Mouse (Mus musculus) gastrocnemius, postnatal 14 days (tissue): ENCODE data around the gene Ccdc186. TPM values are rescaled to one million over a fixed set of nuclear protein-coding genes. Genes with fewer than 3 reads are reported as not detected.

Experiments used
- DNase-seq: peaks from one replicate; pipeline ENCODE4 v3.0.0; 2021; ENCODE audit warnings: mixed read lengths
- intact Hi-C: fragments of 180-260 bp; cut with DNase I; formaldehyde crosslinking; loops from one replicate; pipeline ENCODE4 v1.15.1; 2025; ENCODE audit warnings: low total_unique reads
- long read RNA-seq, 2 experiments: library from polyadenylated mRNA; stranded (forward); transcript quantifications; one replicate each; pipeline ENCODE4 v2.0.0; 2021
- total RNA-seq, 2 experiments: library from RNA; stranded (reverse); gene quantifications; 2 replicates each; pipeline ENCODE4 v1.2.3; 2021

Gene Ccdc186
- total RNA-seq, result 10 to 100 TPM; 21.8 to 22.5 TPM
- long read RNA-seq, experiment 1, full-length matches to known transcripts, result 5 of 6 reads
- long read RNA-seq, experiment 1, partial matches to known transcripts, result 0 of 6 reads
- long read RNA-seq, experiment 1, other reads (novel, unspliced or antisense), result 1 of 6 reads
- long read RNA-seq, experiment 2, full-length matches to known transcripts, result 5 of 14 reads
- long read RNA-seq, experiment 2, partial matches to known transcripts, result 4 of 14 reads
- long read RNA-seq, experiment 2, other reads (novel, unspliced or antisense), result 5 of 14 reads

DNA sequence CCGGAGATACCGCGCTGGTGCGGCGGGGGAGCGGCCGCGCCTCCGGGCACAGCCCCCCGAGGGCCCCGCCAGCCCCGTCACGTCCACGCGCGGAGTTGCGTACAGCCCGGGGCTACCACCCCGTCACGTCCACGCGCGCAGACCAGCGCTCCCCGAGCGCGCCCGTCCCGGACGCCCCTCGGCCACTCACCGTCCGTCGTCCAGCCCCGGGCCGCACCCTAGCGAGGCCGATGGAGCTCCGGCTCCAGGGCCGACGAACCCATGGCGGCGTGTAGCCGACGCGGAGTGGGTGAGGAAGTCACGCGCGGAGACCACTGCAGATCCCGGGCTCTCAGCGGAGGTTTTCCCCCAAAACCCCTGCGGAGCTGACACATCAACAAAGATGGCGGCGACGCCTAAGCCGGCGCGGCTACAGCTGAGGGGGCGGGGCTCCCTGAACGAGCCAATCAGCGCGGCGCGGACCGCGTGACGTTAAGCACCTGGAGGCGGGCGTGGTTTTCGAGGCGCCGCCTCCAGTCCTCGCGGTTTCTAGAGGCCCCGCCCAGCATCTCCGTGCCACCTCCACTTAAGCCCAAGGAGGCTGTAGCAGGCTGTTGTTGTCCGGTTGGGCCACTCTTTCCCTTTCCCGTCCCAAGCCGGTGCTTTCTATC is at the start of gene Ccdc186:
Gene Ccdc186, minus strand, starts transcription at position 393 of the 650 bp plus-strand sequence.
- peak; percentile 95 for DNase-seq
- intact Hi-C loops, result no loop called here

DNA sequence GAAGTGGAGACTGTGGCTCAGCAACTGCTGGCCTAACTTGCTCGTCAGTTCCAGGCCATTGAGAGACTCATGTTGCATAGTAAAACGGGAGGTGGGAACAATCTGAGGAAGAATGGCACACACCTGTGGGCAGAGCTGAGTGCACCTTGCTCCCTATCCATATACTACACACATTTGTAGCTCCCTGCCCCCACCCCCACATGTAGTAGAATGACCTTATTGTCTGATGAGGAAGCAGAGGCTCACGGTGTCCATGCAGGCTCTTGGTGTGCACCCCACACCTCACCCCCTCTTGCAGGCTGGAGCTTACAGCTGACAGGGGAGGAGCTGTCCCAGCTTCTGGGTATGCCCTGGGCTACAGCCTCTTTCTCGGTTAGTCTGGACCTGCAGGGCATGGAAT is 45.7 kb upstream of the Ccdc186 start:
- intact Hi-C loops, result no loop called here
- no peak for DNase-seq

DNA sequence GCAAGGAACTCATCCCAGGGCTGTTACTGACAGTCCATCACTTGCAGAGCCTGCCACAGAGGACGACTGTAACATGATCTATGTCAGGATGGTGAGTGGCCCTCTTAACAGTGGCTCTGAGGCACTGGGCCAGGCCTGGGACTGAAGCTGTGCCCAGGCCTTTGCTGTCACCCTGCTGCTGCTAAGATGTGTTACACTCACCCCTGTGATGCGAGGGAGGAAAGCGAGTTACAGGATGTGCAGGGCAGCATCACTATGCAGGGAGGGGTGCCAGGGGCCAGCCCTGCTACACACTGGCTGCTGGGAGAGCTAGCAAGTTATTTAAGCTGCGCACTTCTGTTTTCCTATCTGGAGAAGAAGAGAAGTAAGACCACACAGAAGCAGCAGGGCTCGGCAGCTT is 34.5 kb upstream of the Ccdc186 start:
- intact Hi-C loops, result no loop called here
- DNase-seq, result no peak

DNA sequence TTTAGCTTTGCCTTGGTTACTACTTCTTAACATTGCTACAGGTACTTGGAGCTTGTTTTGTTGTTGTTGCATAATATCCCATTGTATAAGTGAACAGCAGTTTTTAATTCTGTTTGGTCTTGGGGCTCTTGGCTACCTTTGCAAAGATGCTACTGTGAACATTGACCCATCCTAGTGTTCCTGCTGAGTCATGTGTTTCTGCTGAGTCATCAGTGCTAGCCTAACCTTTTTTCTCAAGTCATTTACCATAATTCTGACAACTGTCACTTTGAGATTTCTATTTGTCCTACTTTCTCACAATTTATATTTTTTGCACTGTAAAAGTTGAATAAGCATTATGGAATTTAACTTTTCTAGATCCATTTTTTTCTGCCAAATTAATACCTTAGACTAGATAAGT is 30.6 kb upstream of the Ccdc186 start:
- intact Hi-C loops, result no loop called here
- DNase-seq, result no peak

DNA sequence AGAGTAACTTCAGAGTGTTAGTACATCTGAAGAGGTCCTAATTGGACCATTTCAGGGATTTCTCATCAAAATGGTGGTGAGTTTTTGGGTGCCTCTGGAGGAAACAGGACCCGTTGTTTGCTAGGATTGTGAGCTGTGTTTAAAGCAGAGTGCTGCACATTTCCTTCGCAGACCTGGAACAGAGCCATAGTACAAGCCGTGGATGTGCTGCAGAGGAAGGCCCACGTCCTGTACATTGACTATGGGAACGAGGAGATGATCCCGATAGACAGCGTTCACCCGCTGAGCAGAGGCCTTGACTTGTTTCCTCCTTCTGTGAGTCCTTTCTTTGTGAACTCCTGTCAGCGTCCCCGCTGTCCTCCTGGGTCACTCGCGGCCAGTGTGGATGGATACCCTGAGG is 21.0 kb upstream of the Ccdc186 start:
- intact Hi-C loops, result no loop called here

DNA sequence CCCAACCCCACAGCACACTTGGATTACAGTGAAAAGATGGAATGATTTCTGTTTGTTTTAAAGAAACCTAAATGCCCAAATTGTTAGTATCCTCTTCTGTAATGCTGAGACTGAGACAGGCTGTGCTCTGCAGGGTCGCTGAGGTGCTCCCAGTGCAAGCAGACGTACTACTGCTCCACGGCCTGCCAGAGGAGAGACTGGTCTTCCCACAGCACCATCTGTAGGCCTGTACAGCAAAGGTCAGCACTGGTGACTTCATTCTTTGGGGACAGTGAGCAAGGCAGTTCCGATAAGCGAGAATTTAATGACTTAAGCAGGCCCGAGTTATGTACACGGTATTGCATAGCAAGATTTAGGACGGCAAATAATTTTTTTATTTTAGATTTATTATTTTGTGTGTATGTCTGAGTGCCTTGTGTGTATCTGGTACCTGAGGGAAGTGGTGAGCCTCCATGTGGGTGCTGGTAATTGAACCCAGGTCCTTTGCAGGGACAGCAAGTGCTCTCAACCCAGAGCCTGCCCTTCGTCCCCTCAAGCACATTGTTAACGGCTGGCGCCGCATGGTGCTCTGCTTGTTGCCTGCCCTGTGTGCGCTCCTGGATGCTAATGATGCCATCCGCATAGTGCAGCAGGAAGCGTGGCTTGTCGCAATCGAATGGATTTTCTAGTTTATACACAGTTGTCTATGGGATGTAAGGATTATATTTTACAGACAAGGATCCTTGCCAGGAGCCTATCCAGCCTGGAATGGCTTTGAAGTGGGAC is 17.1 kb upstream of the Ccdc186 start:
- DNase-seq, result peak; percentile 26
- intact Hi-C loops, result no loop called here

More for the DNA sequence above, 21.0 kb upstream of the Ccdc186 start:
- DNase-seq, result no peak

DNA sequence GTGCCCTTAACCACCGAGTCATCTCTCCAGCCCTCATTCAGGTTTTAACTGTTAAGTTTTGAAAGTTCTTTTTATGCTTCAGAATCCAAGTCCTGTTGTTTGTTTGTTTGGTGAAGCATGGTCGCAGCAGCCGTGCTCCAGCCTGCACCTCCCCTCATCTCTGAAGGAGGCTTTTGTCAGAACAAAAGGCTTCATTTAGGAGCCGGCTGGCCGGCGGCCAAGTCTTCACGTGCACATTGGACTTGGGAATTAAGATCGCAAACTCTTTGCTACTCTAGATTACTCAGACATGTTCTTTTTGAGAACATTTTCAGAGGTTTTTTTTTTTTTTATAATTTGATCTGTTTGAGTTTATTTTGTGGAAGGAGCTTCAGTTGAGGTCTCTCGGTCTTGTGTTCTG is 13.3 kb upstream of the Ccdc186 start:
- DNase-seq, result peak; percentile 20

DNA sequence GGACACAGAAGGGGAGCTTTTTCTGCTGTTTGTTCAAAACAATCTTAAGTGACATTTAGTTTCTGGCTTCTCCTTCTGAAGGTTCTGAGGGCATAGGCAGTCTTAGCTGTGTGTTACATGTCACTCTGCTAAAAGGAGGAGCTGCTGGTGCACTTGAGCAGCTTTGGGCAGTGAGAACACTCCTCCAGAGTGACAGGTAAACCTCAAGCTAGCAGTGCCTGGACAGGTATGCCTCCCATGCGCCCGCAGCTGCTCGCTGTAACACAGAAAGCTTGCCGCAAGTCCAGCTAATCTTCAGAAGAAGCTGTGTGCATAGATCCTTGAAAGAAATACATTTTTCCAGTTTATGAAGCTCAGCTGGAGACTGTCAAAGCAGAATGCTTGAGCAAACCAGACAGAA is 8.2 kb upstream of the Ccdc186 start:
- no peak for DNase-seq
- intact Hi-C loops, result no loop called here

More for the DNA sequence above, 13.3 kb upstream of the Ccdc186 start:
- intact Hi-C loops, result no loop called here

DNA sequence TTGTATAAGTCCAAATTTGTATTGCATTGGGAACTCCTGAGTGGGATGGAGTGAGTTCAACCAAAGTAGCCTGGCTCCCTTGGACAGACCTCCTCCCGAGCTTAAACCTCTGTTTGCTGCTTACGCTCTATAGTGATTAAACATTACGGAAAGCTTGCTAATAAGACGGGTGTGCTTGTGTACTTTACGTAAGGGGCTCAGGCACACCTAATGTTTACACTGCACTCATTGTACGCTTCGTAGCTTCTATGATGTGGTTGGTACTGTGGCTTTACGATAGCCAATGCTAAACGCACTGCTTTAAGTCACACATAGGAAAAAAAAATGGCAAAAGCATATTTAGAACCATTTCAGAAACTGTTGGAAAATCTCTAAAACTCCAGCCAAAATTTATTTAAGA is 7.3 kb upstream of the Ccdc186 start:
- no peak for DNase-seq
- intact Hi-C loops, result no loop called here

DNA sequence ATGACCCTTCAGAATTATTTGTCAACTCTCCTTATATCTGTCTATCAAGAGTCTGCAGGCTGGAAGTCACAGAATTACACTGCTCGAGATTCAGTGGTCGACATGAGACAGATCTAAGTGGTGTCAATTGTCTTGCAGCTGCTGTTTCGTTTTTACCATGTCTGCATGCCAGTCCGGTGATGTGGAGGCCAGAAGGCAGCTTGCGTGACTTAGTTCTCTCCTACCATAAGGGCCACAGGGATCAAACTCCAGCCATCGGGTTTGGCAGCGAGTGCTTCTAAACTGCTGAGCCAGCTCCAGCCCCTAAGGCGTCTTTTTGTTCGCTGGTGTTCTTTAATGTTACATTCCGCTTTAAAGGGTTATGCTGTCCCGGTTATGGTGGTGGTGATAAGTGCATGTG is 6.3 kb upstream of the Ccdc186 start:
- intact Hi-C loops, result no loop called here
- DNase-seq, result no peak

DNA sequence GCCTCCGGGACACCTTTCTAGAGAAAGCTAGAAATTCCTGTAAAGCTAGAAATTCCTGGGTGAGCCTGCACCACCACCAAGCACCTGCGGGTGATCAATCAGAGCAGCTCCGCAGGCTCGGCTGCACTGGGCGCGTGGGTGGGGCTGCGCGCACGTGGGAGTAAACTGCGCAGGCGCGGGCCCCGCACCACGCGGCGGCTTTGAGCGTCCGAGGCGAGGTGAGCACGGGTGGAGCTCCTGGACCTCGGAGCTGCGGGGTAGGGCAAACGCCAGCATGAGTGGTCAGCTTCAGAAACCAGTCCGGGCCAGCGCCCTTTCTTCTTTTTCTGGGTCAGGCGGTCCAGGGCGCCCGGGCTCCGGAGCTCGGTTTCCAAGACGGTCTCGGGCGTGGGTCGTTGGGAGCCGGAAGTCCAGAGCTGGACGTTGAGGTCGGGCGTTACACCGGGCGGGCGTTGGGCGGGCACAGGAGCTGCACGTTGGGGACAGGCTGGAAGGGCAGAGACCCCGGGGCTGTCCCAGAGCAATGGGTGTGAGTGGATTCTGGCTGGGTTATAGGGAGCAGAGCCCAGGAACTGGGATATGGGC is 4.1 kb upstream of the Ccdc186 start, which contains the start of gene Tdrd1:
Gene Tdrd1, plus strand, starts transcription at position 163 of the 585 bp plus-strand sequence.
- intact Hi-C loops, result no loop called here
- DNase-seq, result no peak

DNA sequence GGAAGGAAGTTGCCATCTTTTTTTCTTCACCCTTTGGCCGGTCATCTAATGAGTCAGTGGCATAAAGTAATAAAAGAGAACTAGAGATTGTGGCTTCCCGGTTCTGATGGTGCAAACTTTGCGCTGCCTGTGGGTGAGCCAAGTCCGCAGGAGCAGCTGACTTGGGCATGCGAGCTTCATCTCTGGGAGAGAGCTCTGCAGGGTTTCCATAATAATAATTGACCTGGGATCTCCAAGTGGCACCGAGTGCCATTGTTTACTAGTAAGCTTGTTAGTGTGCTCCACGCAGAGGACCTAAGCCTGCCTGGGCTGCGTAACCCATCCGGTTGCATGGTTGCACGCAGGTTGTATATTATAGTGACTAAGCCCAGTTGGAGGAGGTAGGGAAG is 452 bp upstream of the Ccdc186 start:
- DNase-seq, result no peak
- intact Hi-C loops, result no loop called here

DNA sequence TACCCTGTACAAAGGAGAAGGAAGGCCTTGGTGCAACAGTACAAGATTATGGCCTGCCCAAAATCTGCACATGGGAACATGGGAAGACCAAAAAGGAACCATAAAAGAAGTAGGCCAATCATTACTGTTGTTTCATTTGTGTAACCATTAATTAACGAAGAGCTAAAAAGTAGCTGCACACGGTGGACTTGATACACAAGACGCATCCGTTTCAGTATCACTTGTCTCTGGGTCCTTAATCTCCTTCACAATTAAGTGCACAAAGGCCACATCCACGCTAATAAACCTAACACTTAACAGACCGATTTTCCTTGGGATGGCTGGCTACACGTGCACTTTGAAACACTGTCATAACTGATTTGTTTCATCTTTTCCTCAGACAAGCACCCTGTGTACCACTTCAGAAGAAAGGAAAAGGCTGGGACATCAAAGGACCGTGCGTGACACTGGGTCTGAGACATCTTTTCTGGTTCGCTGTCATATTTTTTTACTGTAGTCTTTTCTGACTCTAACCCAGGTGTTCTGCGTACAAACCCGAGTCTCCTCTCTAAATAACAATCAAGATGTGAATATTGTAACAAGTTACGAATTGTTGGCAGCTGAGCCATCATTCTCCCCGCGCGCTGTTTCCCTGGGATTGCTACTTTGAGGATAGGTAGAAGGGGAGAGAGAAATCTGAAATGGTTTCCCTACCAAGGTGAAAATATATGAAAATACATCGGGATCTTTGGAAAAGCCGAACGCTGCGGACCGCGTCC is 771 bp downstream of the Ccdc186 start:
- intact Hi-C loops, result no loop called here
- no peak for DNase-seq

DNA sequence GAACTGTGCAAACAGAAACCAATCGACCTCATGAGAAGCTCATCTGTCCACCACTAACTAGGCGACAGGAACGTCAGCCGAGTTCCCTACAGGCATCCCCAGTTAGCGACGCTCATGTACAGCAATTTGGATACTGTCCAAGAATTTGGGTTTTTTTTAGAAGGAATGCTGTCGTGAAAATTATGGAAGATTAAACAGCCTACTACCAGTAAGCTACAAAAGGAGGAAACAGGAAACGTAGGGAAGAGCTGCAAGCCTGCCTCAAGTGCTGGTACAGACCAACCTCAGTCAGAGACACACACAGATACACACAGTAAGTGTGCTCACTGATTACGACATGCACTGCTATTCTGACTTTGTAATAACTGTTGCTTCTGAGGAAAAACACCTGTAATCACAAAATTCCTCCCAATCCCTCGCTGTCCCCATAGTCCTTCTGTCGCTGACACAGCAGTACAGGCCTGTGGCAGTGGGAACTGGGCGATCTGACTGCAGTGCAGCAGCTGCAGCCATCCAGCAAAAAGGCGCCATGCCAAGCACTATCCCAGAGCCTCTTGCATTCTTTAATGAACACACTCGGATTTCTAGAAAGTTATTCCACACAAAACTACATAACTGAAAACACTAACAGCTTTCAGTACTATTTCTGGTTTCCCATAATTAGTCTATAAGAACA is 4.0 kb downstream of the Ccdc186 start:
- intact Hi-C loops, result no loop called here

DNA sequence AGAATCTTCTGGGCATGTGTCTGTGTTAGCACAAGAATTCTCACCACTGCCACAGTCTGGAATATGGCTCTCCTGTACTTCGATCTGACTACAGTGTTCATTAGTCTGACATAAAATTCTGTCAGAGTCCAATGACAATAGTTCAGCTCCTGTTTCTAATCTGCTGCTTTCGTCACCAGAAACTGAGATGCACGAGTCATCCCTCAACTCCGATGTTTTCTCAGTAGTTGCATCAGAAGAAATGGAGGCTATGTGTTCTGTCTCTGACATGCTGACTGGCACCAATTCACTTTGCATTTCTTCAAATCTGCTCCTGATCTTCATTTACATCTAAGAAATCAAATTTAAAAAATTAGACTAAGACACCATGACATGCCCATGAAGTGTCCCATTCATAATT is 8.6 kb downstream of the Ccdc186 start:
- no peak for DNase-seq
- intact Hi-C loops, result no loop called here

More for the DNA sequence above, 4.0 kb downstream of the Ccdc186 start:
- peak; percentile 65 for DNase-seq

DNA sequence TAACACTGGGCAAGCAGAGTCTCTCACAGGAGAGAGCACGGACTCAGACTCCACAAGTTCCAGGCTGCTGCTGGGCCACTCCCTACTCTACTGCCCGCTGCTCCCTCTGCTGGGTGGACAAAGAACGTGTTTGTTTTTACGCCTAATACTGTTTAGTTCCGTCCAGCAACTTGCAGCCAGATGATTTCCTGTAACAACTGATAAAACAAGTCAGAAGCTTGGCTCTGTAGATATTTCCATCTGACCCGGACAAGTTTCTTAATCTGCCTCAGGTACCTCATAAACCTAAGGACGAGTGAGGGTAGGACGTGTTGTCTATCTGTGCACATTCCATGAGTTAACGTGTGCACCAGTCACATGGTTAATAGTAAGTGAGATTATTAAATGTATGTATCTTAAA is 10.4 kb downstream of the Ccdc186 start:
- intact Hi-C loops, result no loop called here
- peak; percentile 70 for DNase-seq

DNA sequence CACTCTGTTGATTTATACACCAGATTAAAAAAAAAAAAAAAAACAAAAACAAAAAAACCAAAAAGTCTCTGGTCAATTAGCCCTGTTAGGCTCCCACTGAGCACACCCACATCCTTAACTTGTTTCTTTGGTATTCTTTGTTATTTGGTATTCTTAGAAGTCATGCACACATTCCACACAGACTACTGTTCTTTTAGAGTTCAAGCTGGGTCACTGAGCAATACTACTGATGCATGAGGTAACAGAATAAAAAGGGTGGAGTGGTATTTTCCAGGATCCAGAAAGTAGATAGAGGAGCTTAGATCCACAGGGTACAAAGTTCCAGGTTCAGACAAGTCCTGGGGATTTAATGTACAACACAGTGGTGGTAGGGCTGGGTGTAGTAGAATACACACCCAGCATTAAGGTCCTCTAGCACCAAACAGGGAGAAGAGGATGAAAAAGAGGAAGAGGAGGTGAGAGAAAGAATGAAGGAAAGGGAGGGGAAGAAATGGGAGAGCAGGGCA is 11.3 kb downstream of the Ccdc186 start:
- intact Hi-C loops, result no loop called here
- DNase-seq, result no peak

DNA sequence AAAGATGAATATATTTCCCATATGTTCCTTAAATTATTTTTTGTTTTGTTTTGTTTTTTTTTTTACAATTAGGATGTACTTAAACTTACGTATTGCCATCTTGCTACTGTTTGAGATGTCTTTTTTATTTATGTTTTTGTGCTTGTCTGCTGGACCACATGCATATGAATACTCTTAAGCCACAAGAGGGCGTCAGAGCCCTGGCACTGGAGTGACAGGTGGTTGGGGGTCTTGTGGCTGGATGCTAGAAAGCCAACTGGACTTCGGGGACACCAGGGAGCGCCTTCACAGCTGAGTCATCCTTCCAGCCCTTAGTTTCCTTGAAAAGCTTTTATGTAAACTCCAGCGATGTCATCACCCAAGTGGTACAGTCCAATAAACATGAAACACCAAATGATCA is 13.2 kb downstream of the Ccdc186 start:
- no peak for DNase-seq
- intact Hi-C loops, result no loop called here

DNA sequence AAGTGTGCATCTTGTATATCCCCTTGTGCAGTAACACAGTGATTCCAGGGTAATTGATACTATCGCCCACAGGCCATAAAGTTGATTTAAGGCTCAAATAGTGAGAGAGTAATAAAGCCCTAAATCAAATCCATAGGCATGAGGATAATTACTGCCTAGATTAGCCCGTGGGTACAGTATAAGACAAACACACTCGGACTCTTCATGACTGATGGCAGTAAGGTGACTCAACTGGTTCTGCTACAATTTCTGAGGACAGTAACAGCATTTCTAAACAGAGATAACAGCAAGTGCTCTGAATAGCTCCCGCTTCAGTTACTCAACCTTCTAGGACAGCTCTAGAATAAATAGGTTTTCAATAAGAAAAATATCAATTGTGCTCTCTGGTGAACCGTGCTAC is 14.9 kb downstream of the Ccdc186 start:
- DNase-seq, result no peak
- intact Hi-C loops, result no loop called here
